Mouse (Mus musculus): Measurements from ENCODE around the gene Tmem176b. TPM values are rescaled to one million over a fixed set of nuclear protein-coding genes. Genes with fewer than 3 reads are reported as not detected.

Gene Tmem176b
- polyA plus RNA-seq, 1 experiment = 89.1 TPM

- DNase-seq (ENCODE audit: extremely low spot score in 1 of 2, low spot score in 1 of 2) = no peak
Measured at GRCm38 (mm10) chr6:48803406-48804051, 37.8 kb downstream of the Tmem176b start.

- no peak for DNase-seq (ENCODE audit: extremely low spot score in 1 of 2, low spot score in 1 of 2)
Measured at GRCm38 (mm10) chr6:48801897-48802296, 39.4 kb downstream of the Tmem176b start.

- no peak for DNase-seq (ENCODE audit: extremely low spot score in 1 of 2, low spot score in 1 of 2)
Measured at GRCm38 (mm10) chr6:48787867-48788266, 53.4 kb downstream of the Tmem176b start.

- no peak for DNase-seq (ENCODE audit: extremely low spot score in 1 of 2, low spot score in 1 of 2)
Measured at GRCm38 (mm10) chr6:48785601-48786000, 55.7 kb downstream of the Tmem176b start.

GRCm38 (mm10) chr6:48785189-48785588 lies 56.1 kb downstream of the Tmem176b start:
- no peak for DNase-seq (ENCODE audit: extremely low spot score in 1 of 2, low spot score in 1 of 2)

GRCm38 (mm10) chr6:48784406-48784805 lies 56.9 kb downstream of the Tmem176b start:
- DNase-seq (ENCODE audit: extremely low spot score in 1 of 2, low spot score in 1 of 2) = no peak

Other genes with a start within 250 kb of the Tmem176b start
- 85.2 and 91.0 TPM in 2 replicates for gene Repin1, start 247.6 kb downstream of the Tmem176b start, polyA plus RNA-seq (2012; rRNA removed)
- not detected in 2 replicates for gene Gm44965, start 247.6 kb downstream of the Tmem176b start, polyA plus RNA-seq (2012; rRNA removed)
- 6.2 and 6.3 TPM in 2 replicates for gene Zfp775, start 239.4 kb downstream of the Tmem176b start, polyA plus RNA-seq (2012; rRNA removed)
- gene AI854703, start 214.7 kb downstream of the Tmem176b start, polyA plus RNA-seq (2012; rRNA removed) = 22.3 and 22.7 TPM in 2 replicates
- gene Gimap8, start 194.3 kb downstream of the Tmem176b start, polyA plus RNA-seq (2012; rRNA removed) = 1.4 and 2.1 TPM in 2 replicates
- gene Gimap9, start 165.4 kb downstream of the Tmem176b start, polyA plus RNA-seq (2012; rRNA removed) = 0.46 and 0.90 TPM in 2 replicates
- gene Gimap4, start 156.9 kb downstream of the Tmem176b start, polyA plus RNA-seq (2012; rRNA removed) = 0.68 and 0.69 TPM in 2 replicates
- 4.0 and 4.5 TPM in 2 replicates for gene Gimap6, start 133.3 kb downstream of the Tmem176b start, polyA plus RNA-seq (2012; rRNA removed)
- gene Gm28053, start 122.9 kb downstream of the Tmem176b start, polyA plus RNA-seq (2012; rRNA removed) = 0.54 and 2.1 TPM in 2 replicates
- not detected in 2 replicates for gene Gimap7, start 122.9 kb downstream of the Tmem176b start, polyA plus RNA-seq (2012; rRNA removed)
- gene Gimap1, start 102.4 kb downstream of the Tmem176b start, polyA plus RNA-seq (2012; rRNA removed) = 1.6 TPM in 2 replicates
- 0.67 and 0.82 TPM in 2 replicates for gene Gimap5, start 95.3 kb downstream of the Tmem176b start, polyA plus RNA-seq (2012; rRNA removed)
- gene Gimap3, start 70.6 kb downstream of the Tmem176b start, polyA plus RNA-seq (2012; rRNA removed) = 0.28 and 0.34 TPM in 2 replicates
- 23.7 and 28.1 TPM in 2 replicates for gene Tmem176a, start 577 bp downstream of the Tmem176b start, polyA plus RNA-seq (2012; rRNA removed)
- gene Aoc1, start 31.4 kb upstream of the Tmem176b start, polyA plus RNA-seq (2012; rRNA removed) = 0.10 and 0.38 TPM in 2 replicates
- gene 1600015I10Rik, start 88.4 kb upstream of the Tmem176b start, polyA plus RNA-seq (2012; rRNA removed) = 0.12 and 0.32 TPM in 2 replicates
- gene Doxl2, start 133.5 kb upstream of the Tmem176b start, polyA plus RNA-seq (2012; rRNA removed) = 0.11 TPM in 1 of 2 replicates, not detected in the other
- not detected in 2 replicates for gene Svs1, start 145.4 kb upstream of the Tmem176b start, polyA plus RNA-seq (2012; rRNA removed)
- 7.0 and 8.5 TPM in 2 replicates for gene Gpnmb, start 195.1 kb upstream of the Tmem176b start, polyA plus RNA-seq (2012; rRNA removed)
- 16.9 and 17.3 TPM in 2 replicates for gene Malsu1, start 232.3 kb upstream of the Tmem176b start, polyA plus RNA-seq (2012; rRNA removed)

Measured in frontal cortex, adult 2 months (tissue).